Mouse (Mus musculus) liver, adult 2 months (tissue): ENCODE data around the gene Ccp110.

ENCODE experiments used
- CTCF ChIP-seq: fragments of 200-500 bp; IDR thresholded peaks from 2 replicates; pipeline ENCODE4 v1.5.1; 2011; ENCODE audit warnings: low read depth, low read length, control low read depth
- POLR2A ChIP-seq: fragments of 200-500 bp; IDR thresholded peaks from 2 replicates; pipeline ENCODE4 v1.6.1; 2011; ENCODE audit warnings: low read length, control low read depth; ENCODE audit not compliant: insufficient read depth; ENCODE audit errors: extremely low read depth

- TF ChIP-seq CTCF = no peak
- no peak for TF ChIP-seq POLR2A
Measured at GRCm38 (mm10) chr7:118777598-118778394, 65.4 kb downstream of the Ccp110 start.
